Mouse (Mus musculus) monocyte, adult 2 months (primary cell): ENCODE measurements around the gene Sema3b.

Source experiments
- DNase-seq, 2 experiments: peaks; one replicate each; pipeline ENCODE4 v3.0.0; 2022; ENCODE audit warnings: low spot score in 2 of 2, low read depth in 1 of 2

Sema3b gene

GRCm38 (mm10) chr9:107612945-107613569 is 4.0 kb upstream of the Sema3b start:
- no peak for DNase-seq

- peak; percentile 94 to 99 for DNase-seq
Observed at GRCm38 (mm10) chr9:107612191-107612944, 3.3 kb upstream of the Sema3b start.

- DNase-seq, result no peak
Observed at GRCm38 (mm10) chr9:107611456-107612190, 2.6 kb upstream of the Sema3b start.

- DNase-seq, result no peak
Observed at GRCm38 (mm10) chr9:107609433-107609830, 403 bp upstream of the Sema3b start.

GRCm38 (mm10) chr9:107607653-107608245 is 1.3 kb downstream of the Sema3b start:
- DNase-seq, result no peak

GRCm38 (mm10) chr9:107607036-107607435 is 2.0 kb downstream of the Sema3b start:
- no peak for DNase-seq

GRCm38 (mm10) chr9:107606591-107606990 is 2.4 kb downstream of the Sema3b start:
- DNase-seq, result no peak

GRCm38 (mm10) chr9:107605041-107605661 is 3.9 kb downstream of the Sema3b start:
- no peak for DNase-seq

- no peak for DNase-seq
Observed at GRCm38 (mm10) chr9:107603251-107603650, 5.8 kb downstream of the Sema3b start.

- peak; percentile 77 to 89 for DNase-seq
Observed at GRCm38 (mm10) chr9:107602068-107602648, 6.9 kb downstream of the Sema3b start.

GRCm38 (mm10) chr9:107601275-107601674 is 7.8 kb downstream of the Sema3b start:
- no peak for DNase-seq

- DNase-seq, result no peak
Observed at GRCm38 (mm10) chr9:107600745-107601144, 8.3 kb downstream of the Sema3b start.

GRCm38 (mm10) chr9:107599842-107600241 is 9.2 kb downstream of the Sema3b start:
- DNase-seq, result no peak

- no peak for DNase-seq
Observed at GRCm38 (mm10) chr9:107599433-107599832, 9.6 kb downstream of the Sema3b start.

GRCm38 (mm10) chr9:107598385-107598784 is 10.6 kb downstream of the Sema3b start:
- no peak for DNase-seq

- DNase-seq, result no peak
Observed at GRCm38 (mm10) chr9:107596619-107597569, 12.1 kb downstream of the Sema3b start.

GRCm38 (mm10) chr9:107594281-107595062 is 14.6 kb downstream of the Sema3b start:
- DNase-seq, result no peak

- no peak for DNase-seq
Observed at GRCm38 (mm10) chr9:107593101-107593976, 15.7 kb downstream of the Sema3b start.
